Mouse (Mus musculus): ENCODE data around the gene Nde1. TPM values are rescaled to one million over a fixed set of nuclear protein-coding genes. Genes with fewer than 3 reads are reported as not detected.

The Nde1 gene
- polyA plus RNA-seq, 1 experiment = 76.7 TPM

- Histone ChIP-seq H3K4me1 (ENCODE audit: control insufficient read depth, insufficient read depth, low read length) (peaks cover 1% of the 10 kb centered on the region; the same call in 1 of the 2 replicates), H3K4me3 (replicated peaks; ENCODE audit: control insufficient read depth, low read depth, low read length) (no peak overlapping the region), H3K27ac (ENCODE audit: control insufficient read depth, insufficient read depth, low read depth, low read length, poor library complexity) (no peak overlapping the region)
- TF ChIP-seq CTCF (IDR thresholded peaks at IDR 0.05; ENCODE audit: control insufficient read depth, insufficient read depth, low read length) (no peak), POLR2A (IDR thresholded peaks at IDR 0.05; ENCODE audit: borderline replicate concordance, control insufficient read depth, low read depth, low read length) (no peak)
- WGBS = 60% methylated on average over 3 of the region's 3 CpGs
Measured at GRCm38 (mm10) chr16:14178041-14178440, 15.0 kb downstream of the Nde1 start.

GRCm38 (mm10) chr16:14180163-14180733 is 17.2 kb downstream of the Nde1 start:
- no peak overlapping the region for H3K27ac ChIP-seq (ENCODE audit: control insufficient read depth, insufficient read depth, low read depth, low read length, poor library complexity)
- 88% methylated on average over 6 of the region's 6 CpGs for WGBS
- H3K4me1 ChIP-seq (ENCODE audit: control insufficient read depth, insufficient read depth, low read length) = peaks cover 1% of the 10 kb centered on the region; the same call in 1 of the 2 replicates
- no peak overlapping the region for H3K4me3 ChIP-seq (replicated peaks; ENCODE audit: control insufficient read depth, low read depth, low read length)
- TF ChIP-seq POLR2A (IDR thresholded peaks at IDR 0.05; ENCODE audit: borderline replicate concordance, control insufficient read depth, low read depth, low read length) (no peak), CTCF (IDR thresholded peaks at IDR 0.05; ENCODE audit: control insufficient read depth, insufficient read depth, low read length) (no peak)

- Histone ChIP-seq H3K4me1 (ENCODE audit: control insufficient read depth, insufficient read depth, low read length) (peaks cover 1% of the 10 kb centered on the region; the same call in 1 of the 2 replicates), H3K4me3 (replicated peaks; ENCODE audit: control insufficient read depth, low read depth, low read length) (no peak overlapping the region), H3K27ac (ENCODE audit: control insufficient read depth, insufficient read depth, low read depth, low read length, poor library complexity) (no peak overlapping the region)
- TF ChIP-seq POLR2A (IDR thresholded peaks at IDR 0.05; ENCODE audit: borderline replicate concordance, control insufficient read depth, low read depth, low read length) (no peak), CTCF (IDR thresholded peaks at IDR 0.05; ENCODE audit: control insufficient read depth, insufficient read depth, low read length) (no peak)
- WGBS = 77% methylated on average over 5 of the region's 5 CpGs
Measured at GRCm38 (mm10) chr16:14182360-14182759, 19.3 kb downstream of the Nde1 start.

DNA sequence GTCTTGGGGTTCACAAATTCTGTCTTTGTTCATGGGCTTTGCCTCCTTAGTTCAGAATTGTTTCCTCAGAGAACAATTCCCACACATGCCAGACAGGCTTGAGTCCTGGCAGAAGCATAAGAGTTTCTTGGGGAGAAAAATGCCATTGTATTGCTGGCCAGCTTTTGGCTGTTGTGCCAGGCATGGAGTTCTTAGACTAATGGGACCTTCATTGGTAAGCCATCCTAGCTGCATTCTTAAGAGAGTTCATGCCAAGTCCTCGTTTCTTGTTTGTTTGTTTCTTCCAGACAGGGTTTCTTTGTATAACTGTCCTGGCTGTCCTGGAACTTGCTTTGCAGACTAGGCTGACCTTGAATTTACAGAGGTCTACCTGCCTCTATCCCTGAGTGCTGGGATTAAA is 20.8 kb downstream of the Nde1 start:
- 83% methylated on average over 1 of the region's 1 CpGs for WGBS
- Histone ChIP-seq H3K27ac (ENCODE audit: control insufficient read depth, insufficient read depth, low read depth, low read length, poor library complexity) (no peak overlapping the region), H3K4me3 (replicated peaks; ENCODE audit: control insufficient read depth, low read depth, low read length) (no peak overlapping the region), H3K4me1 (ENCODE audit: control insufficient read depth, insufficient read depth, low read length) (no peaks in the 10 kb centered on the region)
- TF ChIP-seq CTCF (IDR thresholded peaks at IDR 0.05; ENCODE audit: control insufficient read depth, insufficient read depth, low read length) (no peak), POLR2A (IDR thresholded peaks at IDR 0.05; ENCODE audit: borderline replicate concordance, control insufficient read depth, low read depth, low read length) (no peak)

DNA sequence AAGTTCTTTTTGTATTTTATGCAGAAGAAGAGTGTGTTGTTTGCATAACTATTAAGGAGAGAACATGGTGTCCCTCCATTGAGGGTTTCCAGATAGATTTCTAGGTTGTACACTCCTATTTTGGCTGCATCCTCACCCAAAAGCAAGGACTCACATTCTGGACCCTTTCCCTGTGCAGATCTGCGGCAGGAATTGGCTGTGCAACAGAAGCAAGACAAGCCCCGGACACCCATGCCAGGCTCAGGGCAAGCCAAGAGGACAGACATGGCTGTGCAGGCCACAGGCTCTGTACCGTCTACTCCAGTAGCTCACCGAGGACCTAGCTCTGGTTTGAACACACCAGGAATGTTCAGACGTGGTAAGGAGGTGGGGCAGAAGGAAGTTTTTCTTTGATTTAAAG is 22.4 kb downstream of the Nde1 start:
- Histone ChIP-seq H3K27ac (ENCODE audit: control insufficient read depth, insufficient read depth, low read depth, low read length, poor library complexity) (no peak overlapping the region), H3K4me1 (ENCODE audit: control insufficient read depth, insufficient read depth, low read length) (no peaks in the 10 kb centered on the region), H3K4me3 (replicated peaks; ENCODE audit: control insufficient read depth, low read depth, low read length) (no peak overlapping the region)
- TF ChIP-seq POLR2A (IDR thresholded peaks at IDR 0.05; ENCODE audit: borderline replicate concordance, control insufficient read depth, low read depth, low read length) (no peak), CTCF (IDR thresholded peaks at IDR 0.05; ENCODE audit: control insufficient read depth, insufficient read depth, low read length) (no peak)
- 89% methylated on average over 5 of the region's 5 CpGs for whole genome bisulfite sequencing

- no peak for TF ChIP-seq POLR2A (IDR thresholded peaks at IDR 0.05; ENCODE audit: borderline replicate concordance, control insufficient read depth, low read depth, low read length)
- no peak for TF ChIP-seq CTCF (IDR thresholded peaks at IDR 0.05; ENCODE audit: control insufficient read depth, insufficient read depth, low read length)
- H3K4me1 ChIP-seq (ENCODE audit: control insufficient read depth, insufficient read depth, low read length) = peaks cover 2% of the 10 kb centered on the region; the same call in 1 of the 2 replicates
- 73% methylated on average over 9 of the region's 9 CpGs for WGBS
- no peak overlapping the region for H3K4me3 ChIP-seq (replicated peaks; ENCODE audit: control insufficient read depth, low read depth, low read length)
- H3K27ac ChIP-seq (ENCODE audit: control insufficient read depth, insufficient read depth, low read depth, low read length, poor library complexity) = no peak overlapping the region
Measured at GRCm38 (mm10) chr16:14194164-14194950, 31.3 kb downstream of the Nde1 start.

DNA sequence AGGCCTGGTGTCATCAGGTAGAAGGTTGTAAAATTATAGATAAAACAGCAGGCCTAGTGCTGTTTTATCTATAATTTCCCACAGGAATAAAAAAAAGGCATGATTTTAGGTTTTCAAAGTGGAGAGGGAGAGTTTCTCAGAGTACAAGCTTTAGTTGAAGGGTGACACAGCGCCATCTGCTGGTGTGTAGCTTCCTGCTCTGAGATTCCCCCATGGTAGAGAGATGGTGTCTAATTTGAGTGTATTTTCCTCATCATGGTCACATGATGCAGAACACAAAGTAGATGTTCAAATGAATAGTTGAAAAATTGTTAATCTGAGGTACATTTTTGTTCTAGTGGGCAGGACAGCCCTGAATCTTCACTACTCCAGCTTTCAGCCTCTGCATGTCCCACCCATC is 32.4 kb downstream of the Nde1 start:
- H3K27ac ChIP-seq (ENCODE audit: control insufficient read depth, insufficient read depth, low read depth, low read length, poor library complexity) = no peak overlapping the region
- 43% methylated on average over 1 of the region's 1 CpGs for WGBS
- H3K4me1 ChIP-seq (ENCODE audit: control insufficient read depth, insufficient read depth, low read length) = peaks cover 2% of the 10 kb centered on the region; the same call in 1 of the 2 replicates
- TF ChIP-seq CTCF (IDR thresholded peaks at IDR 0.05; ENCODE audit: control insufficient read depth, insufficient read depth, low read length) (peak; percentile 58), POLR2A (IDR thresholded peaks at IDR 0.05; ENCODE audit: borderline replicate concordance, control insufficient read depth, low read depth, low read length) (no peak)
- no peak overlapping the region for H3K4me3 ChIP-seq (replicated peaks; ENCODE audit: control insufficient read depth, low read depth, low read length)

DNA sequence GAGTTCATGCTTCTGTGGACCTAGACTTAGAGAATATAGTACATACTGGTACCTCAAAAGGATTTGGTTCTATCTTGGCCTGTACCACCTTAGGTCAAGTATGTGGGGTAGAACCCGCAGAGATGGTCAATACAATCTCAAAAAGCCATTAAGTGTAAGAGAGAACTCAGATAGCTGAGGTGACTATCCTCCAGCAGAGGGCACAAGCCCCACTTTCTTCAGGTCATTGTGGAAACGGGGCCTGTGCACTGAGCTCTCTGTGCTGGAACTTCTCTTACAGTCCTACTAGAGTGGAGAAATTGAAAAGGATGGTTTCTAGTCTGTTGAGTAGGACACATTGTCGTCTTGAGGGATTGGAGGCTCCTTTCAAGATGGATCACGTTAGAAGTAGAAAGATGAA is 35.7 kb downstream of the Nde1 start:
- 59% methylated on average over 4 of the region's 4 CpGs for WGBS
- TF ChIP-seq CTCF (IDR thresholded peaks at IDR 0.05; ENCODE audit: control insufficient read depth, insufficient read depth, low read length) = no peak
- H3K4me3 ChIP-seq (replicated peaks; ENCODE audit: control insufficient read depth, low read depth, low read length) = no peak overlapping the region

More for the DNA sequence above, 35.7 kb downstream of the Nde1 start:
- Histone ChIP-seq H3K4me1 (ENCODE audit: control insufficient read depth, insufficient read depth, low read length) (peaks cover 2% of the 10 kb centered on the region; the same call in 1 of the 2 replicates), H3K27ac (ENCODE audit: control insufficient read depth, insufficient read depth, low read depth, low read length, poor library complexity) (no peak overlapping the region)

Measured in bone marrow, adult 2 months (tissue).